Mouse (Mus musculus) gastrocnemius, postnatal 36 days (tissue): ENCODE data around the gene Cpne4. TPM values are rescaled to one million over a fixed set of nuclear protein-coding genes. Genes with fewer than 3 reads are reported as not detected.

Experiments
- DNase-seq, 2 experiments: peaks; one replicate each; pipeline ENCODE4 v3.0.0; 2022
- intact Hi-C: fragments of 180-260 bp; cut with DNase I; formaldehyde crosslinking; loops from one replicate; pipeline ENCODE4 v1.15.1; 2025
- microRNA-seq, 2 experiments: library from miRNA; unstranded; fragments of <30 nt; microRNA quantifications; one replicate each; pipeline ENCODE4 v1.2.0; 2021
- total RNA-seq, 2 experiments: library from RNA; stranded (reverse); gene quantifications; 2 replicates each; pipeline ENCODE4 v1.2.3; 2021

Gene Cpne4
- total RNA-seq, 2 experiments from 2014 or later, result not detected

DNA sequence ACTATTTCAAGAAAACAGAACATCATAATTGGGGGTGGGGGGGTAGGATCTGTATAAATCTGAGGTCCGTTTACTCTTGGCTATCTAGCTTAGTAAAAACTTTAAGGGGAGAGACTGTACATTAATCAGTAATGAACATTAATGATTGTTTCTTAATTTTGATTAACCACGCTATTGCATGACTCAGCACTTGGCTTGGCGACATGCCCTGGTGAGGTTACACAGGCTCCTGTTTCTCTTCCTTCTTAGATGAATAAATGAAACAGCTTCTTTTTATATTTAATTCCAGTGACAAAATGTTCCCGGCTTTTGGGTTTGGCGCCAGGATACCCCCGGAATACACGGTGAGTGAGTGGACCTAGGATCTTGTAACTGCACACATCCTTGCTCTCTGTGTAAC is 471.1 kb downstream of the Cpne4 start:
- no peak for DNase-seq
- intact Hi-C loops, result no loop called here

DNA sequence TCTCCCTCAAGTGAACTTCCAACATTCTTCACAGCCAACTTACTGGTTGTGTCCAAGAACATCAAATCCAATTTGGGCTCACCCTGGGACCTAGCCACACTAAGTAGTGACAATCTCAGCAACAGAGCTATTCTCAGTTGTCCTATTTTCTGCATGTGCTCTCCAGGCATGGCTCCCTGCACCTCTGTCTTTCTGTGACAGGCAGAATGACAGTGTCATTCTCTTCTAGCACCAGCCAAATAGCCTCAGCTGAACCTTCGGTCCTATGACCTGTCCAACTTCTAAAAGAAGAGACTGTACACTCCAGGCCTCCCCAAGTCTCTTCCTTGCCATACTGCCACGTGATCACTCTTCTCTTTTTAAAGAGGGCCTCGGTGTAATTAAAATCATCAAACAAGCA is 481.2 kb downstream of the Cpne4 start:
- intact Hi-C loops, result no loop called here
- DNase-seq, result no peak

DNA sequence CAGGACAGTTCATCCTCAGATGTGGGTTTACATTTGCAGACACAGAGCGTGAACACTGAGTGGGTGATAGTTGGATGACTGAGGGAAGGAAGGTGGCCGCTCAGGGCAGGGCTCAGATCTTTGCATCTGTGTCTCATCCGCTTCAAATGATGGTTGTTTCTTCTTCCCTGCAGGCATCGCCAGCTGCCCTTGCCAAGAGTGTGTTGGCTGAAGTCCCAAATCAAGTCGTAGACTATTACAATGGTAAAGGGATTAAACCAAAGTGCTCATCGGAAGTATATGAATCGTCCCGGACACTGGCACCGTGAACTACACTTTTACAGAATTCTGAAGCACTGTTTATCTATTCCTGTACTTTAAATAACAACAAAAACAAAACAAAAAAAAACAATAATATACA is 485.5 kb downstream of the Cpne4 start:
- no peak for DNase-seq

DNA sequence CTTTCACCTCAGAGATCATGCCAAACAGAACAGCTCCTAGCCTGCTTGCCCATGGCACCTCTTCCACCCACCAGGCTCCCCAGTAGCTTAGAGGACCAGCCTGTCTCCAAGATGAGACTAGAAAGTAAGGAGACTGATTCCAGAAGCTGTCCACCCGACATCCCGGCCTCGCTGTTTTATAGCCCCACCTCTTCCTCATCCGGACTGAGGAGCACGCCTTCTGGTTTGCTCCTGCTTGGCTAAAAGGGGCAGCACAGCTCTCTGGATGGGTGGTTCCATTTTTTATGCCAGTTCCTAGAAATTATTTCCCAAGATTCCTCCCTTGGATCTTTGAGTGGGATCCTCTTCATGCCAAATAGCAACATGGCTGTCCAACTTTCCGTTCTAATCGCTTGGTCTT is 486.6 kb downstream of the Cpne4 start:
- DNase-seq, result no peak
- intact Hi-C loops, result no loop called here

More for the DNA sequence above, 485.5 kb downstream of the Cpne4 start:
- intact Hi-C loops, result no loop called here

DNA sequence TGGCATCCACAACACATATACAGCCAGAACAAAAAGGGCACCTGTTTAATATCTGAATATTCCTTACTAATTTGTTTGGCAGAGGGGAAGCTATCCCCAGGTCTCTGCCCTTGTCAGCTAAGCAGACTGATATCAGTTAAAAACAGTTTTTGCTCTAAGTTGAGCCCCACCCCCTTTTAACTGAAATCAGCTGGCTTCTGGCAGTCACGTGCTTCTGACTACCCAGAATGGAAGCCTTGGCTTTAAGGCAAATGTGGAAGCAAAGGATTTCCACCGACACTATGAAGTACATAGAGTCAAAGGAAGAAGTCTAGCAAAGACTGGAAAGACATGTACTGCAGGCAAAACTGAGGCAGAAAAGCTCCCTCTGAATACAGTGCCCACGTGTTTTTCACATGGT is 490.8 kb downstream of the Cpne4 start:
- DNase-seq, result no peak
- intact Hi-C loops, result no loop called here

DNA sequence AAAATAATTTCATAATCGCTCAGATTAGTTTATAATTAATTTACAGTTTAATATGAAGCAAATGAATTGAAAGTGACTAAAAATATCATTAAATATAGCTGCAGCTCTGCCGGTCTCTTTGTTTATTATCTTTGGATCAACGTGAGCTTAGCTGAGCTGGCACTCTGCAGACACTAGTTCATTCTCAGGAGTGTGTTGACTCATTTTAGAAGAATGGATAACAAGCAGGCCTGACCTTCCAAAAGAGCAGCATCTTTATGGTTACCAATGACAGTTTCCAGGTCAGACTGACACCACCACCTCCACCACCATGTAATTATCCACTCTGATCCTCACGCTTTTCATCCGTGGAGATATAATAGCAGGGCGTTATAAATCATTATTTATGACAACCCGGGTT is 498.9 kb downstream of the Cpne4 start:
- intact Hi-C loops, result no loop called here
- no peak for DNase-seq

DNA sequence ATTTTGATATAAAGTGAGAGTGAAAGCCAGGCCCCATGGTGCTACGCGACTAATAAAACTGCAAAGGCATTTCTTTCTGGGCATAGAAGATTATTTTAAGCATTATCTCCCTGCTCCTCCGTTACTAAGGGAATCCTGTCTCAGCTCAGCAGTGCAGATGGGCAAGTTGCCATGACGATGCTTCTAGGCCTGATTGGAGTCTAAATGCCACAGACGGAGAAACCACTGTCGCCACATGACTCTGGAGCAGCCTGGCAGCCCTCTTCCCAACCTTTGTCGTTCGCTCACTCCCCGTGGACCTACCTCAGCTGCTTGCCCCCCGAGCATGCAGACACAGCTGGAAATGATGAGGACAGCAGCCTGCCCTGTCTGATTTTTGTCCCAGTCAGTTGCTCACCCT is 501.3 kb downstream of the Cpne4 start:
- intact Hi-C loops, result no loop called here
- DNase-seq, result no peak

DNA sequence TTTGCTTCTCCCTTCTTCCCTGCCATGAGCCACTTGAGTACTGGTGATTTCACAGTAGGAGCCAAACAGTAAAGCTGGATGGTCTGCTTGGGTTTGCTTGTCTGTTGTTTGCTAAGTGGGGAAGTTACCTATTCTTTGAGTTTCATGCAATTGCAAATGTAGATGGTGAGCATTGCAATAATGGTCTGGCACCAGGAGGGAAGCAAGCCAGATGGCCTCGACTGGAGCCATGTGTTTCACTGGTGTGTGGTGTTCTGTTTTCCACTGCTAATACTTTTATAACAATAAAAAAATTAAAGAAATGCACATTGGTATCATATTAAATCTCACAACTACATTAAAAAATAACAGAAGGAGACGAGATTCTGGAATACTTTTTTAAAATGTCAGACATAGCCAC is 502.6 kb downstream of the Cpne4 start:
- intact Hi-C loops, result loop anchor here (5.0 to 10.0 kb wide), 2 partner anchors 78 to 345 kb away; partner anchors contain the start of genes Aste1 and Nek11
- DNase-seq, result no peak

DNA sequence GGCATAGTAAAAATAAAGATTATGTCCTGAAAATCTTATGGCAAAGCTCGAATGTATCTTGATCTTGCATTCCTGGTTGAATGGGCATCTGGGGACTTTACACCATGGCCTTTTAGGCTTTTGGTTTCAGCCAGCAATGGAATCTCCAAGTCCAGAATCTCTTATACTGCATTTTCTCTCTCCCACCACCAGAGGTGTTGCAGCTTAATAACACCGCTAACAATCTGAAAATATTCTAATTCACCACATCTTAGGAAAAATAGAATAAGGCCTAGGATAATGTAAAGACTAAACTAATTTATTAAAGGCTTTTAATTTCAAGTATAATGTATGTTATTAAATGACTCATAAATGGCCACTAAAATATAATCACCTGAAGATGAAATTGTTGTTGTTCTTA is 503.2 kb downstream of the Cpne4 start:
- intact Hi-C loops, result loop anchor here (5.0 to 10.0 kb wide), 2 partner anchors 77 to 345 kb away; partner anchors contain the start of genes Aste1 and Nek11
- no peak for DNase-seq

DNA sequence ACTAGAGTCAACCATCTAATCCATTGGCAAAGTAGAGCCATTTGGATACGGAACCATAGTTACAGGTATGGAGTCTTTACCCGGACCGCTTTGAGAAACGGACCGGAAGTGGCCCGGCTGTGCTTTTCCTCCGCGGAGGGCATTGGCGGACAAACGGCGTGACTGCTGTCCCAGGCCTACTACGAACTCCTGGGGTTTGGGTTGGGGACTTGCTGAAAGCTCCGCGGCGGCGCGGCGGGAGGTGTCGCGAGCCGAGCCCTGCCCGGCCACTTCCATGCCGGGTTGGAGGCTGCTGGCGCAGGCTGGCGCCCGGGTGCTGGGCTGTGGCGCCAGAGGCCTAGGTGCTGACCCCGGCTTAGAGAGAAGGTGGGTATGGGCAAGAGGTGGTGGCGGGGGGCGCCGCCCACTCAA is 506.1 kb downstream of the Cpne4 start, which contains the start of gene Mrpl3:
TSS of gene Mrpl3 (plus strand) at position 93 of the 411 bp plus-strand sequence.
- intact Hi-C loops, result loop anchor here (5.0 to 10.0 kb wide), 2 partner anchors 74 to 342 kb away; partner anchors contain the start of genes Aste1 and Nek11
- DNase-seq, result peak; percentile 74 to 81

DNA sequence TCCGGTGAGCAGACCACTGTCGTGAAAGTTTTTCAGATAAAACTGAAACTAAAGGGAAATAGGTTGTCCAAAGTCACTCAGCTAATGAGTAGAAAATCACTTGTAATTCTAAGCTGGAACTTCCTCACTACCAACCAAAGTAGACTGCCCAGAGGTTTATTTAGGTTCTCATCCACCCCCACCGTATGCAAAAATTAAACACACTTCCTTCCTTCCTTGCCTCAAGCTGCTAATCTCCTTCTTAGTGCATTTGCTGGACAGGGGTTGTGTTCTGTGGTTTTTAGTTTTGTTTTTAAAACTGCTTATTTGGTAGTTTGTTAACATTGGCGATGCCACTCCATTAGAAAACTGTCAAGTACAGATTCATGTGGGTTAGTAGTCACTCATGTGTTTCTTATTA is 506.7 kb downstream of the Cpne4 start:
- intact Hi-C loops, result loop anchor here (5.0 to 10.0 kb wide), 2 partner anchors 73 to 341 kb away; partner anchors contain the start of genes Aste1 and Nek11
- no peak for DNase-seq

DNA sequence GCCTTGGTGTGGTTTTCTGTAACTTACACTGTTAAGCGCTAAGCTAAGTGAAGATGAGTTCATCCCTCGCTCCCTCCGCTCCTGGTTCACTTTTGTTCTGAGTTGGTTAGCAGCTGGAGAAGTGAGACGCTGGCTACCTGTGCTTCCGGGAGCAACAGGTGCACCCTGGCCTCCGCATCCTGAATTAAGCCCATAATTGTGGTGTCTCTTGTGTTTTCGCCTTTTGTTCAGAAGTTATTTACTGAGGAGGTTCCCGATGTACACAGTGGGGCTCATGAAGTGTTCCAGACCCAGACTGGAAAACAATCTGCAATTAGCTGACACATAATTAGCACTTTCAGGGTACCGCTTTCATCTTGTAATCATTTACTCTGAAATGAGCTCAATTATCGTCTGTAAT is 522.0 kb downstream of the Cpne4 start:
- DNase-seq, result no peak
- intact Hi-C loops, result no loop called here

DNA sequence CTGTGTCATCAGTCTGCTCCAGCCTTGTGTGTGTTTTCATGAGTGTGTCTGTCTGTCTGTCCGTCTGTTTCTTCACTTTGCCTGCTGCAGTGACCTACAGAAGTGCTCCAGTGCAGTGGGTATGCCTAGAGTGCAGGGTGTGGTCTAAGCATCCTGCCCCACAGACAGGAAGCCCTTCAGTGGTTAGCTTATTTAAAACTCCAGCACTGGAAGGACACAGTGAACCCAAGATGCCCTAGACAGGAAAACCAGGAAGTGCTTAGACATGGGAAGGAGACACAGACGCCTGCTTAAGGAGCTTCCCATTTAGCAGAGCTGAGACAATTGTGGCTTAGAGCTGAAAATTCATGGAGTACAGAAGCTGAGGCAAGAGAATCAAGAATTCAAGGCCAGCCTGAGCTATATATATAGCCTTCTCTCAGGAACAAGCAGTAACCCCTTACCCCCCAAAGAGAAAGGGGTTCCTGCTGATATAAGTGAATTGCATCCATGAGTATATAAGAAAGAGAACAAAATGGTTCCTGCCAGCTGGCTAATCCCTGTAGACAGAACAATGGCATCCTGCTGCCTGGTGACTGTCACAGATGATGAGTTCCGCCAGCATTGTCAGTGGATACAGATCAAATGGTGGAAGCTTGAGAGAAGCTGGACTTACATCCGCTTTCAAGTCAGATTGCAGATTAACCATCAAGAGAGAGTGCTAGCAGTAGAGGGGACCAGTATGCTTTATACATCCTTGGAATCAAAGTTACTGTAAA is 526.1 kb downstream of the Cpne4 start:
- no peak for DNase-seq
- intact Hi-C loops, result no loop called here

DNA sequence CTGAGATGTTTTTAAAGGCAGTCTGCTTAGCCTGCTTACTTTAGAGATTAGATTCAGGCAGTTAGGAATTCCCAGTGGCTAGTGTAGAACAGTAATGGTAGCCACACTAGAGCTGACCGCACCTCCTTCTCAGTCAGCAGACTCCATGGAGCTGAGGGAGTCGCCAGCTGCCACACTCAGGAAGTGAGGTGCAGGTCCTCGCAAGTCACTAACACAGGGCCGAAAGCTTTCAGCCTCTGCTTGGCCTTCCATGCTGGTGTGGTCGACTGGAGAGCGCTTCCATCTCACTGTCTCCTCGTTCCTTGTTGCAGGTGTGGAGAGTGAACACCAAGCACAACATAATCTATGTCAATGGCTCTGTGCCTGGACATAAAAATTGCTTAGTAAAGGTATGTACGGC is 527.8 kb downstream of the Cpne4 start:
- intact Hi-C loops, result no loop called here
- no peak for DNase-seq

DNA sequence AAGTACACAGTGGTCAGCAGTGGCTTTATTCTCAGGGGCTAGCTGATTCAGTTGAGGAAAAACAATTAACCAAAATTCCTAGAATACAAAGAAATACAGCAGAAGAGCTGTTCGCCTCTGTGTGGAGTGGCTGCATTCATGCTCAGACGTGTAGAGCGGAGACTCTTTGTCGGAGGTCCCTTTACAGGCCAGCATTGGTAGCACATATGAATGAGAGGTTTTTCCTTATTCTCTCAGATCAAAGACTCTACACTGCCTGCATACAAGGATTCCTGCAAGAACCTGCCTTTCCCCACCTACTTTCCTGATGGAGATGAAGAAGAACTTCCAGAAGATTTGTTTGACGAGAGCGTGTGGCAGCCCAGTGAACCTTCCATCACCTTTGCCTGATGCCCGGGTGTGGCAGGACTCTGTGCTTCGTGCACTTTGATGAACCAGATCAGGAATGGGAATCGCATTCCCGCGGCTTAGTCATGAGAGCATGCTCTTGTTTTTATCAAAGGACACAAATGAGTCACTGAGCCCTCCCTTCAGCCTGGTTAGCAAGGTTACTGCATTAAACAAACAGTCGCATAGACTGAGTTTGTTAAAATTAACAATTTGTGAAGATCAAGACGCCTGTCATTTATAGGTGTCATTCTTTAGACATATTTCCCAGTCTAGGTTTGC is 529.8 kb downstream of the Cpne4 start:
- intact Hi-C loops, result no loop called here
- DNase-seq, result no peak

DNA sequence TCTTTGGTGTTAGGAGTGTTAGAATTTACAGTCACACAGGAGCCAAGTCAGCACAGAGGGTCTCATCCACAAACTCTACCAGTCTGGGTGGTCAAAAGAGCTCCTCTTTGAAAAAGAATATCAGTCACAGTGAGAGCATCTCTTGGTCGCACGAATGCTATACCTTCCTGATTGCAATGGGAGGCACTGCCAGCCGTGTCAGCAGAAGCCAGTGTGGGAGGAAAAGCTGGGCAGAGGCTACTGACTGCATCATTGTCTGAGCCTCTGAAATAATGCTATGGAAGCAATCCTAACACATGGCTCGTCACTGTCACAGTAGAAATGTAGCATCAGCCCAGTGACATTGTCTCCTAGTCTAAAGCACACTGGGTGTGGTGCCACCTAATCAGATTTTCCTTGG is 531.4 kb downstream of the Cpne4 start:
- intact Hi-C loops, result no loop called here
- no peak for DNase-seq

DNA sequence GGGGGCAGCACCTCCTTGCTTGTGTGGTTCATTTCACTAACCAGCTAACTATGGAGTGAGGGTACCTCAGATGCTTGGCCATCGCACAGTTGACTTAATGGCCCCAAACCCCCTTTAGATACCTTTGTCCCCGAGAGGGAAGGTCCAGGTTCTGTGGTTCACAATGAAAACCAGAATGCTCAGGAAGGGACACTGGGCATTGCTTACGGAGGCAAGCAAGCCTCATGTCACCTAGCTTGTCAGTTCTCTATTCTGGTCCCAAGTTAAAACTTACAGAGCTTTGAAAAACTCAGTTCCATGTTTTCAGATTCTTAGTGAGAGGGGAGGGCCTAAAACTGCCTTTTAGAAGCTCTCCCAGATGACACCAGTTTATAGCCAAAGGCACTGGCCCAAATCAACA is 533.2 kb downstream of the Cpne4 start:
- intact Hi-C loops, result no loop called here

More for the DNA sequence above, 533.2 kb downstream of the Cpne4 start:
- no peak for DNase-seq

Small RNA genes lying within 50 kb of the gene (microRNA-seq; reads per million reads assigned to microRNA genes)
- 0 reads per million in 2 experiments for gene Gm23391

Other genes starting within 250 kb of the Cpne4 start
- gene Acpp, start 209.5 kb upstream of the Cpne4 start, total RNA-seq, result under 1 TPM in 1 of 2 experiments, not detected in 1; 0.38 TPM